Mouse (Mus musculus) hindbrain, embryonic 12.5 days (tissue): ENCODE results near the gene Ankrd12. TPM values are rescaled to one million over a fixed set of nuclear protein-coding genes. Genes with fewer than 3 reads are reported as not detected.
"Not testable (repeated sequence)": the region's sequence is repeated elsewhere in the genome, so short reads cannot be mapped to it uniquely, and the experiment has no call there.

Experiments
- ATAC-seq: fragments of 200-750 bp; cut with Nextera tagmentation; 2 replicates; pipeline ENCODE4 v1.8.0; 2017; ENCODE audit warnings: moderate TSS enrichment; ENCODE audit not compliant: low FRiP score
- H3K27ac ChIP-seq: fragments of 300-500 bp; sonication (generic); 2 replicates; pipeline ENCODE4 v1.5.1; 2016; ENCODE audit warnings: mild to moderate bottlenecking
- H3K27me3 ChIP-seq: fragments of 300-500 bp; sonication (generic); 2 replicates; pipeline ENCODE4 v1.6.1; 2016; ENCODE audit warnings: mild to moderate bottlenecking
- H3K36me3 ChIP-seq: fragments of 300-500 bp; sonication (generic); 2 replicates; pipeline ENCODE4 v1.6.1; 2016; ENCODE audit warnings: mild to moderate bottlenecking
- H3K4me1 ChIP-seq: fragments of 300-500 bp; sonication (generic); 2 replicates; pipeline ENCODE4 v1.6.1; 2016
- H3K4me2 ChIP-seq: fragments of 300-500 bp; sonication (generic); replicated peaks from 2 replicates; pipeline ENCODE4 v1.6.1; 2016; ENCODE audit warnings: mild to moderate bottlenecking
- H3K4me3 ChIP-seq: fragments of 300-500 bp; sonication (generic); 2 replicates; pipeline ENCODE4 v1.5.1; 2016; ENCODE audit warnings: mild to moderate bottlenecking
- H3K9ac ChIP-seq: fragments of 300-500 bp; sonication (generic); 2 replicates; pipeline ENCODE4 v1.6.1; 2016; ENCODE audit warnings: mild to moderate bottlenecking, moderate library complexity
- H3K9me3 ChIP-seq: fragments of 300-500 bp; sonication (generic); replicated peaks from 2 replicates; pipeline ENCODE4 v1.6.1; 2016; ENCODE audit warnings: mild to moderate bottlenecking
- WGBS: fragments of 180-500 bp; shearing (Covaris S2); methylation state at CpG from one replicate; pipeline ENCODE4 v1.1.7; 2016; 5-methylcytosine and 5-hydroxymethylcytosine counted together
- polyA plus RNA-seq: library from polyadenylated mRNA; unstranded; fragments of >200 nt; fragmentation: Nextera tagmentation; extraction: Ambion mirVana; gene quantifications from 2 replicates; pipeline ENCODE4 v1.2.1, GENCODE M21; 2016

Ankrd12 gene
- polyA plus RNA-seq, 1 experiment from 2014 or later: 70.7 TPM

GRCm38 (mm10) chr17:66041020-66041419 is 35.9 kb downstream of the Ankrd12 start:
- Histone ChIP-seq H3K9me3 (no peaks in the 10 kb centered on the region), H3K4me3 (no peak overlapping the region), H3K27ac (no peak overlapping the region), H3K27me3 (no peaks in the 10 kb centered on the region), H3K9ac (no peak overlapping the region), H3K4me2 (no peak overlapping the region), H3K4me1 (no peaks in the 10 kb centered on the region), H3K36me3 (peaks cover 5% of the 10 kb centered on the region)
- 88% methylated on average over 5 of the region's 5 CpGs for WGBS
- ATAC-seq: no peak

GRCm38 (mm10) chr17:66033239-66033638 is 43.6 kb downstream of the Ankrd12 start:
- Histone ChIP-seq H3K4me2 (no peak overlapping the region), H3K9ac (no peak overlapping the region), H3K27me3 (no peaks in the 10 kb centered on the region), H3K4me1 (no peaks in the 10 kb centered on the region), H3K36me3 (peaks cover 13% of the 10 kb centered on the region), H3K27ac (no peak overlapping the region), H3K9me3 (no peaks in the 10 kb centered on the region), H3K4me3 (no peak overlapping the region)
- 94% methylated on average over 5 of the region's 5 CpGs for WGBS
- no peak for ATAC-seq

- Histone ChIP-seq H3K36me3 (peaks cover 19% of the 10 kb centered on the region), H3K4me2 (no peak overlapping the region), H3K27ac (no peak overlapping the region), H3K27me3 (no peaks in the 10 kb centered on the region), H3K9ac (no peak overlapping the region), H3K4me1 (no peaks in the 10 kb centered on the region), H3K4me3 (no peak overlapping the region), H3K9me3 (no peaks in the 10 kb centered on the region)
- no peak for ATAC-seq
- WGBS: 86% methylated on average over 5 of the region's 5 CpGs
Measured at GRCm38 (mm10) chr17:66031991-66032390, 44.9 kb downstream of the Ankrd12 start.

- no peak for ATAC-seq
- Histone ChIP-seq H3K9me3 (no peaks in the 10 kb centered on the region), H3K27ac (no peak overlapping the region), H3K36me3 (peaks cover 41% of the 10 kb centered on the region), H3K9ac (no peak overlapping the region), H3K4me2 (no peak overlapping the region), H3K27me3 (no peaks in the 10 kb centered on the region), H3K4me1 (no peaks in the 10 kb centered on the region), H3K4me3 (no peak overlapping the region)
- 90% methylated on average over 7 of the region's 7 CpGs for WGBS
Measured at GRCm38 (mm10) chr17:66024211-66024610, 52.7 kb downstream of the Ankrd12 start.

GRCm38 (mm10) chr17:66011790-66012189 is 65.1 kb downstream of the Ankrd12 start:
- Histone ChIP-seq H3K9ac (no peak overlapping the region), H3K27me3 (no peaks in the 10 kb centered on the region), H3K4me2 (no peak overlapping the region), H3K27ac (no peak overlapping the region), H3K4me1 (no peaks in the 10 kb centered on the region), H3K36me3 (peaks cover 8% of the 10 kb centered on the region), H3K4me3 (no peak overlapping the region), H3K9me3 (no peaks in the 10 kb centered on the region)
- 74% methylated on average over 2 of the region's 2 CpGs for WGBS
- no peak for ATAC-seq

GRCm38 (mm10) chr17:66007892-66008291 is 69.0 kb downstream of the Ankrd12 start:
- Histone ChIP-seq H3K9ac (no peak overlapping the region), H3K4me2 (no peak overlapping the region), H3K9me3 (no peaks in the 10 kb centered on the region), H3K4me1 (no peaks in the 10 kb centered on the region), H3K27ac (no peak overlapping the region), H3K36me3 (peaks cover 8% of the 10 kb centered on the region), H3K4me3 (no peak overlapping the region), H3K27me3 (no peaks in the 10 kb centered on the region)
- ATAC-seq: no peak
- 77% methylated on average over 5 of the region's 5 CpGs for WGBS

GRCm38 (mm10) chr17:66007473-66007872 is 69.4 kb downstream of the Ankrd12 start:
- 88% methylated on average over 2 of the region's 2 CpGs for WGBS
- no peaks in the 10 kb centered on the region for H3K4me1 ChIP-seq
- H3K4me2 ChIP-seq: no peak overlapping the region
- no peak overlapping the region for H3K4me3 ChIP-seq
- no peaks in the 10 kb centered on the region for H3K27me3 ChIP-seq
- H3K27ac ChIP-seq: no peak overlapping the region
- H3K9ac ChIP-seq: no peak overlapping the region
- ATAC-seq: no peak
- H3K36me3 ChIP-seq: peaks cover 8% of the 10 kb centered on the region
- H3K9me3 ChIP-seq: no peaks in the 10 kb centered on the region

GRCm38 (mm10) chr17:65988151-65988820 is 88.6 kb downstream of the Ankrd12 start:
- Histone ChIP-seq H3K27ac (no peak overlapping the region), H3K36me3 (peaks cover 10% of the 10 kb centered on the region; the same call in 1 of the 2 replicates), H3K27me3 (no peaks in the 10 kb centered on the region), H3K9me3 (no peaks in the 10 kb centered on the region), H3K4me2 (no peak overlapping the region), H3K9ac (no peak overlapping the region), H3K4me1 (no peaks in the 10 kb centered on the region), H3K4me3 (no peak overlapping the region)
- no peak for ATAC-seq
- 93% methylated on average over 3 of the region's 3 CpGs for WGBS

- H3K4me1 ChIP-seq, H3K9me3 ChIP-seq, H3K4me3 ChIP-seq, H3K4me2 ChIP-seq, H3K27me3 ChIP-seq, H3K9ac ChIP-seq, ATAC-seq, H3K27ac ChIP-seq: not testable (repeated sequence)
- H3K36me3 ChIP-seq: peaks cover 24% of the 10 kb centered on the region; the same call in 1 of the 2 replicates
Measured at GRCm38 (mm10) chr17:65976720-65977119, 100.2 kb downstream of the Ankrd12 start.

GRCm38 (mm10) chr17:65967751-65968150 is 109.1 kb downstream of the Ankrd12 start:
- Histone ChIP-seq H3K27me3 (no peaks in the 10 kb centered on the region), H3K9ac (no peak overlapping the region), H3K4me1 (no peaks in the 10 kb centered on the region), H3K9me3 (no peaks in the 10 kb centered on the region), H3K4me3 (no peak overlapping the region), H3K27ac (no peak overlapping the region), H3K36me3 (no peaks in the 10 kb centered on the region), H3K4me2 (no peak overlapping the region)
- WGBS: 70% methylated on average over 11 of the region's 11 CpGs
- ATAC-seq: no peak

GRCm38 (mm10) chr17:65962263-65962662 is 114.6 kb downstream of the Ankrd12 start:
- H3K27me3 ChIP-seq: no peaks in the 10 kb centered on the region
- H3K9me3 ChIP-seq: no peaks in the 10 kb centered on the region
- no peaks in the 10 kb centered on the region for H3K36me3 ChIP-seq
- H3K4me3 ChIP-seq: no peak overlapping the region
- no peak for ATAC-seq
- no peak overlapping the region for H3K4me2 ChIP-seq
- H3K4me1 ChIP-seq: no peaks in the 10 kb centered on the region
- no peak overlapping the region for H3K27ac ChIP-seq
- no peak overlapping the region for H3K9ac ChIP-seq
- 96% methylated on average over 2 of the region's 2 CpGs for WGBS

- H3K9ac ChIP-seq: no peak overlapping the region
- H3K27me3 ChIP-seq: no peaks in the 10 kb centered on the region
- no peaks in the 10 kb centered on the region for H3K9me3 ChIP-seq
- no peak overlapping the region for H3K4me2 ChIP-seq
- no peak overlapping the region for H3K4me3 ChIP-seq
- no peak overlapping the region for H3K27ac ChIP-seq
- no peak for ATAC-seq
- no peaks in the 10 kb centered on the region for H3K36me3 ChIP-seq
- WGBS: 86% methylated on average over 2 of the region's 2 CpGs
- H3K4me1 ChIP-seq: no peaks in the 10 kb centered on the region
Measured at GRCm38 (mm10) chr17:65961606-65962136, 115.2 kb downstream of the Ankrd12 start.

- 79% methylated on average over 3 of the region's 3 CpGs for WGBS
- no peaks in the 10 kb centered on the region for H3K27me3 ChIP-seq
- H3K9me3 ChIP-seq: no peaks in the 10 kb centered on the region
- no peak for ATAC-seq
- no peak overlapping the region for H3K4me2 ChIP-seq
- H3K9ac ChIP-seq: no peak overlapping the region
- no peak overlapping the region for H3K4me3 ChIP-seq
- H3K4me1 ChIP-seq: no peaks in the 10 kb centered on the region
- no peaks in the 10 kb centered on the region for H3K36me3 ChIP-seq
- no peak overlapping the region for H3K27ac ChIP-seq
Measured at GRCm38 (mm10) chr17:65959011-65959410, 117.9 kb downstream of the Ankrd12 start.
